Mouse (Mus musculus) layer of hippocampus, adult 2 months (tissue): Measurements from ENCODE around the gene Churc1. TPM values are rescaled to one million over a fixed set of nuclear protein-coding genes. Genes with fewer than 3 reads are reported as not detected.

Experiments
- DNase-seq, 2 experiments: peaks; one replicate each; pipeline ENCODE4 v3.0.0; 2022; ENCODE audit warnings: low spot score in 2 of 2
- H3K27ac ChIP-seq: fragments of 200-600 bp; 2 replicates; pipeline ENCODE4 v1.8.1; 2022
- H3K4me3 ChIP-seq: fragments of 200-600 bp; 2 replicates; pipeline ENCODE4 v1.8.1; 2022; ENCODE audit warnings: mild to moderate bottlenecking
- CTCF ChIP-seq: fragments of 200-600 bp; conservative IDR thresholded peaks from 2 replicates; pipeline ENCODE4 v1.8.1; 2022; ENCODE audit warnings: antibody characterized with exemption, mild to moderate bottlenecking, moderate library complexity
- total RNA-seq, 2 experiments: library from RNA; stranded (reverse); gene quantifications; 2 replicates each; pipeline ENCODE4 v1.2.3; 2021

Gene Churc1
- total RNA-seq, 2 experiments from 2014 or later = 36.5 to 37.3 TPM

DNA sequence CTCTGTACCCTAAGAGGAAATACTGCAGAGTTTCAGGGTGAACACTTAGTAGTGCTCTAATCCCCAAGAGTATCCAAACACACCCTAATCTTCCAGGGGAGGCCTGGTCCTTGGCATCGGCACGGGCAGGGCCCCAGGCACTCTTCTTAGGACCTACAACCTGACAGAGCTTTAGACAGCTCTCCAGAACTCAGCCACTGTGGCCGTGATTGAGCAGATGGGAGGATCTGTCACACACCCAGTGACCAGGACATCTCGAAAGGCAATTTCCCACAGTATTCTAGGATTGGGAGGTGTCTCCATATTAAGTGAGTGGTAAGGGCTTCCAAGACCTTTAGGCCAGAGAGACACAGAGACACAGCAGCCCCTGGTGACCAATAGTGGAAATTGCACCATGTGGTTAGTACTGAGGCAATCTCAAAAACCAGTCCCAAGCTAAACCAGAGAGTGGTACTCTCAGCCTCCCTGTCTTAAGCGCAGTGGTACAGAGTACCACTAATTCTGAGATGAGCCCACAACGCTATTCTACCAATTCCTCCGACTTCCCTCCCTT is 38.4 kb downstream of the Churc1 start:
- DNase-seq = peak in 1 of 2 experiments; percentile 44
- peak; percentile 87 for TF ChIP-seq CTCF
- no peak overlapping the region for H3K27ac ChIP-seq
- no peak overlapping the region for H3K4me3 ChIP-seq

GRCm38 (mm10) chr12:76805056-76805811 is 39.9 kb downstream of the Churc1 start:
- TF ChIP-seq CTCF = no peak
- H3K27ac ChIP-seq = peak overlapping the region; percentile 1; the same call in 1 of the 2 replicates
- no peak overlapping the region for H3K4me3 ChIP-seq
- no peak for DNase-seq

GRCm38 (mm10) chr12:76807796-76808195 is 42.5 kb downstream of the Churc1 start:
- Histone ChIP-seq H3K27ac (no peak overlapping the region), H3K4me3 (no peak overlapping the region)
- no peak for DNase-seq
- no peak for TF ChIP-seq CTCF

DNA sequence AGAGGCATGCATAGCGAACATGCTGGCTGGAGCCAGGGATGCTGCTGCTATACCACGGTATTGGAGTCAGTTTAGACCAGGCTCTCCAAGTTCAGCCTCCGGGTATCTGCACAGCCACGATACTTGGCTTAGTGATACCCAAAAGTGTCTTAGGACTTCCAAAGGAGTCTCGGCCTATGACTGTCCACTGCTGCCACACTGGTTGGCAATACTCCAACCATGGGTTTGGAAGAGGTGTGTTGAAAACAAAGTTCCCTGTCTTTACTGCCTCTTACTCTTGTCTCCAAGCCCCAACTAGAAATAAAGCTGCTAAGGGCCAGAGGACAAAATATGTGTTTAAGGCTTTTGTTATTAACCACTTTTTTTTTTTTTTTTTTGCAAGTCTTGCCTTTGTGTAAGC is 45.2 kb downstream of the Churc1 start:
- no peak overlapping the region for H3K27ac ChIP-seq
- DNase-seq = no peak
- no peak overlapping the region for H3K4me3 ChIP-seq
- no peak for TF ChIP-seq CTCF

- H3K27ac ChIP-seq = no peak overlapping the region
- TF ChIP-seq CTCF = no peak
- no peak for DNase-seq
- H3K4me3 ChIP-seq = no peak overlapping the region
These were observed 45.7 kb downstream of the Churc1 start for GRCm38 (mm10) chr12:76811006-76811405.

GRCm38 (mm10) chr12:76813543-76813942 is 48.2 kb downstream of the Churc1 start:
- TF ChIP-seq CTCF = no peak
- DNase-seq = no peak
- Histone ChIP-seq H3K4me3 (no peak overlapping the region), H3K27ac (no peak overlapping the region)

- no peak overlapping the region for H3K4me3 ChIP-seq
- no peak for TF ChIP-seq CTCF
- no peak overlapping the region for H3K27ac ChIP-seq
- no peak for DNase-seq
These were observed 48.8 kb downstream of the Churc1 start for GRCm38 (mm10) chr12:76814120-76814519.

DNA sequence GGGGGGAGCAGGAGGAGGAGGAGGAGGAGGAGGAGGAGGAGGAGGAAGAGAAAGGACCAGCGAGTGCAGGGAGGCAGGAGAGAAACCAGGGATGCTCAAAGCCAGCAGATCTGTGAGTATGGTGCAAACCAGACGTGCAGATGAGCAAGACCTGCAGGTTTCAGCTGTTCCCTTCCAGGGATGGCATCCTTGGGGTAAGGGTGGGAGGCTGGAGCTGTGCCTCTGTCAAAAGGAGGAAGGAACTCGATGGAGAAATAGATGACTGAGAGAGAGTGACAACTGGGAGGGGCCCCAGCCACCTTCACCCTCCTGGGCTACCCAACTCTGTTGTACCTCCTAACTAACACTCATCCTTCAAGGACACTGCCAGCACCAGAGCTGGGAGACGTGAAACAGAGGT is 51.4 kb downstream of the Churc1 start:
- Histone ChIP-seq H3K27ac (0 out of 2 replicates have a peak overlapping the region, but pooled peaks have one; percentile 50), H3K4me3 (no peak overlapping the region)
- no peak for DNase-seq
- no peak for TF ChIP-seq CTCF

GRCm38 (mm10) chr12:76817176-76817575 is 51.8 kb downstream of the Churc1 start:
- Histone ChIP-seq H3K27ac (peak overlapping the region; percentile 50; the same call in 1 of the 2 replicates), H3K4me3 (no peak overlapping the region)
- DNase-seq = no peak
- TF ChIP-seq CTCF = no peak

DNA sequence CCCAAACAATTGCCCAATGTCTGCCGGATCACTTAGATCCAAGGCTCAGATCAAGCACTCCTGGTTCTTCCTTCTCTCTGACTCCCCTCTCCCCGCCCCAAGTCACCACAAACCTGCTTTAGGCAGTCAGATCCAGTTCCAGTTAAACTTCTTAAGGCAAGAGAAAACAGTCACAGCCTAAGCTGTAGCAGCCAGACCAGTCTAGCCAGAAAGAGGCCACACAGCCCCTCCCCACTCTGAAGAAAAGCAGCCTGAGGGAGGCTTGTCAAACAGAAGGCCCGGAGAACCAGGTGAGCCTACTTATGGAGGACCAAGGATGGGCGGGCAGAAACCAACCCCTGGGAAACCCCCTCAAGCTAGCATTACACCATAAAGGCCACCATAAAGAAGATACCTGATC is 52.8 kb downstream of the Churc1 start:
- no peak for TF ChIP-seq CTCF
- no peak for DNase-seq
- Histone ChIP-seq H3K4me3 (no peak overlapping the region), H3K27ac (peak overlapping the region; percentile 50)

DNA sequence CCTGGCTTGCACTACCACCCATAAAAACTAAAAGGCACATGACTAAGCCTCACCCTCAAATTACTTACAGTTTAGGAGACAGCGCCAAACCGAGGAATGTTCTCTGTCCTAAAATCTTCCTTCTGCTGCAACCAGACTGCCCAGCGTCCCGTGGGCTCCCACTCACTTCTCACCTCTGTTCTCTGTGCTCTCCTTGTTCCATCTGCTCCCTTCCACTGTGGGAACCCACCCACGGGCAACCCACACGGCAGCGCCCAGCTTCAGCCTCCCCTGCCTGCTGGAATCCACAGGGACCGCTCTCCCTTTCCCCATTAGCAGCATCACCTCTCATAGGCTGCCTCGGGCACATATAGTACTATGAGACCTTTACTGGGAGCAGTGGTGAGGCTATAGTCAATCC is 53.6 kb downstream of the Churc1 start:
- Histone ChIP-seq H3K27ac (peak overlapping the region; percentile 50), H3K4me3 (peak overlapping the region; percentile 27; the same call in 1 of the 2 replicates)
- no peak for TF ChIP-seq CTCF
- DNase-seq = peak; percentile 51 to 53

DNA sequence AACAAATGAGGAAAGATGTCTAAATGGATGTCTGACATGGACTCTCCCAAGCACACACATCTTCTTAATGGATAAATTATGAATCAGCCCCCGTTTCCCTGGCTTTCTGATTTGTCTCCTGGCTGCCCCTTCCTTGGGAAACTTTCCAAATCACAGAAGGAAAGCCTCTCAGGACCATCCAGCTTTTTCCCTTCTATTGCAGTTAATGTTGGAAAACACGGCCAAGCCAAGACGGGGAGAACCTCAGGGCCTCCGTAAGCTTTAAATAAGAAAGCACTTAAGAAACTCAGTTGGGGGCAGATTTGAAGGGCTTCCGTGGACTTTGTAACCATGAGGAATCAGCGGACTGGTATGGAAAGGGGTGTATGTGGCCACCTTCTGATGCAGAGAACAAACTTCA is 54.5 kb downstream of the Churc1 start:
- no peak for DNase-seq
- no peak overlapping the region for H3K4me3 ChIP-seq
- TF ChIP-seq CTCF = no peak
- H3K27ac ChIP-seq = peak overlapping the region; percentile 50; the same call in 1 of the 2 replicates

- peak overlapping the region; percentile 79 for H3K4me3 ChIP-seq
- peak overlapping the region; percentile 91; the same call in 1 of the 2 replicates for H3K27ac ChIP-seq
- DNase-seq = no peak
- TF ChIP-seq CTCF = no peak
These were observed 55.3 kb downstream of the Churc1 start for GRCm38 (mm10) chr12:76820615-76821014.
